In the genomic region with DNA sequence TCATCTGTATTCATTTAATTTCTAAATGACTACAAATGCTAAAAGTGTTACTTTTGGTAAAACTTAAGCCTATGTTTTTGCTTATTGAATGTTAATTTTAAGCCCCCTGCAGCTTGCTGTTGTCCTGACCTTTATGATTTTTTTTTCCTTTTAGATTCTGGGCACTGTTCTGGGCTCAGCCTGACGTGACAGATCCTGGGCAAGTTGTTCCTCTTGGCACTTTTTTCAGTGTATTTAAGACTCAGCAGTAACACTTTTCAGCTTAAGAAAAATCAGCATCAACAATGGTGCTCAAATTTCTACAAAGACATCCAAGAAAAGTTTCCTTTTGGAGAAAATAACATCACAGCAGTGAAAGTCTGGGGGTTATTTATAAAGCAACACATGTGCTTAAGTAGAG, we compare ENCODE assay signal across 17 mouse cellular contexts.
"Had no signal": no experiment of that assay in that cellular context is flagged by ENCODE, and none has a peak within 500 bp of the region (broad histone marks: within the 10 kb centered on the region; RNA-seq: fewer than 3 reads in every experiment).

No protein-coding gene starts in this region.

- H3K4me1 ChIP-seq: kidney, embryonic 15.5 days; liver, embryonic 13.5 days; midbrain, embryonic 13.5 days; neural tube, embryonic 13.5 days had no signal

- H3K27me3 ChIP-seq: kidney, embryonic 15.5 days; liver, embryonic 13.5 days; midbrain, embryonic 13.5 days; neural tube, embryonic 13.5 days had no signal

- H3K36me3 ChIP-seq: kidney, embryonic 15.5 days; liver, embryonic 13.5 days; midbrain, embryonic 13.5 days; neural tube, embryonic 13.5 days had no signal

- ATAC-seq: midbrain, embryonic 13.5 days; midbrain, embryonic 16.5 days had no signal

- H3K4me2 ChIP-seq: kidney, embryonic 15.5 days; liver, embryonic 13.5 days; midbrain, embryonic 13.5 days; neural tube, embryonic 13.5 days had no signal

- H3K9ac ChIP-seq: kidney, embryonic 15.5 days; liver, embryonic 13.5 days; midbrain, embryonic 13.5 days; neural tube, embryonic 13.5 days had no signal

- DNase-seq: kidney, adult 8-10 months; kidney, postnatal 10 days; kidney, postnatal 36 days; liver, embryonic 13.5 days; lung, adult 2 months; retina, postnatal 1 day; right cerebral cortex, postnatal 14 days; right cerebral cortex, postnatal 4 days; thymus, postnatal 25 days had no signal

- H3K27ac ChIP-seq: kidney, embryonic 15.5 days; left cerebral cortex, adult 2 months; liver, embryonic 13.5 days; macrophage; midbrain, embryonic 13.5 days; neural tube, embryonic 13.5 days; stomach, postnatal 0 days had no signal

- H3K9me3 ChIP-seq: kidney, embryonic 15.5 days; liver, embryonic 13.5 days; midbrain, embryonic 13.5 days; neural tube, embryonic 13.5 days had no signal

- H3K4me3 ChIP-seq: kidney, embryonic 15.5 days; left cerebral cortex, adult 2 months; liver, embryonic 13.5 days; midbrain, embryonic 13.5 days; myocyte; neural tube, embryonic 13.5 days had no signal
